Mouse (Mus musculus): Measurements from ENCODE around the gene Vmn1r117.
"Not testable (repeated sequence)": the region's sequence is repeated elsewhere in the genome, so short reads cannot be mapped to it uniquely, and the experiment has no call there.

DNA sequence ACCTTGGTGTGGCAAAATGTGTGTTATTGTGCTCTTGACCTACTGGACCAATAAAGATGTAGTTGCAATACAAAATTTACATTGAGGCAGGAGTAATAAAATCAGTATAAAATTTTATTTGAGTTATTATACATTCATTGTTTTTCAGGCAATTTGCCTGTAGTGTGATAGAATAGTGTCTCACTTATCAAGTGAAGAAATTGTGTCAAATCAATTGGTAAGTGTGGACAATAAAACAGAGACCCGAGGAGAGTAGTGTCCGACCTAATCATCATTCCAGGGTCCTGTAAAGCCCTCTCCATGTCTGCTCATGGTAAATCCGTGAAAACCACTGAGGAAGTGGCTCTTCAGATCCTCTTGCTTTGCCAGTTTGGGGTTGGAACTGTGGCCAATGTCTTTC is 12.0 kb downstream of the Vmn1r117 start, which contains the start of gene Vmn1r116:
- TF ChIP-seq EP300, CTCF (IDR thresholded peaks at IDR 0.05): not testable (repeated sequence)

All from lung, postnatal 0 days (tissue).